Comparison of ENCODE assay signal across 11 mouse cellular contexts in the genomic region with DNA sequence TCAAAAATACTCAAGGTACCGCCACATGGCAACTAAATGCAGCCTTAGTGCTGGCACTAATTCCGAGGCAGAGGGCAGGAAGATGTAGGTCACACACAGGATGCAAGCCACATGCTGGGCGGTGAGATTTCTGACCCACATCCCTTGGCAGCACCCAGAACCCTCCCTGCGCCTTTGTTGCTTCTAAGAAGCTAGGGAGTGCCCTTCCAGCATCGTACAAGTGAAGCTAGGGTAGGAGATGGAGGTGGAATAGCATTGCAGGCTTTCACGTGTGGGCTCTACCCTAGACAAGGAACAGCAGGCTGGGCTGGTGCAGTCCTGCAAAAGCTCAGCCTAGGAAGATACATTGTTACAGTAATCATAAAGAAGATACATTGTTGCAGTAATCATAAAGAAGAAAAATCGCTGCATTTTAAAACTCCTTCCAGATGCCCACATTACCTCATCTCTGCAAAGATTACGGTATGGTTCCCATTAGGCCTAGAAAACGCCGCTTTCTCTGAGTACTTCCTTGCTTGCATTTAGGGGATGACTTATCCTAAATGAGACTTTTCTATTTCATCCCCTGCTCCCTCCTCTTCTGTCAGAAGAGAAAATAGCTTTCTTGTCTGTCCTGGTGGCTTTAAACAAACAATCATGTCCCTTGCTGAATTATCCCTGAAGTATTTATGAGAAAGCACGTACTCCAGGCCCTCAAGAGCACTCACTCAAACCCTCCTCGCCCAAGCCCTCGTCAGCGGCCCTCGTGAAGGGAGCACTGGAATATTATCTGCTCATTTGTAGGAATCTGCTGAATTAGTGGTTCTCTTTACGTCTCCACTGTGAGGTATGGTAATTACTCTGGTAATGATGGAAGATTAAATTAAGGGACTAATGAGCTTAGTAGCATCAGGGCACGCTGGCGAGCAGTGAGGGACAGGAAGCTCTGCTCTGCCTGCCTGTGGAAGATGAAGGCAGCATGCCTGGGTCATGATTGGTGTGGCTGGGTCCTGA.
DNase-seq lines count a peak whose midpoint lies in the region; ATAC-seq lines count a peak whose summit lies in the region.
"Had no signal": no experiment of that assay in that cellular context is flagged by ENCODE, and none has a peak within 500 bp of the region (broad histone marks: within the 10 kb centered on the region; RNA-seq: fewer than 3 reads in every experiment).

No protein-coding gene starts in this region.

- H3K4me2 ChIP-seq in neural tube, embryonic 12.5 days (replicated peaks), result no peak overlapping the region
- no peak overlapping the region for H3K4me2 ChIP-seq in limb, embryonic 12.5 days
- H3K4me2 ChIP-seq: lung, embryonic 14.5 days had no signal

- no peaks in the 10 kb centered on the region for H3K9me3 ChIP-seq in neural tube, embryonic 12.5 days
- no peaks in the 10 kb centered on the region for H3K9me3 ChIP-seq in limb, embryonic 12.5 days

- H3K4me3 ChIP-seq in neural tube, embryonic 12.5 days, result no peak overlapping the region
- no peak overlapping the region for H3K4me3 ChIP-seq in limb, embryonic 12.5 days (replicated peaks)
- H3K4me3 ChIP-seq: gastrocnemius, adult 2 months had no signal

- peak overlapping the region; percentile 20; the same call in 1 of the 2 replicates for H3K27ac ChIP-seq in neural tube, embryonic 12.5 days
- peak overlapping the region; percentile 68 for H3K27ac ChIP-seq in limb, embryonic 12.5 days
- H3K27ac ChIP-seq: gastrocnemius, adult 2 months; kidney, postnatal 0 days had no signal

- H3K27me3 ChIP-seq in neural tube, embryonic 12.5 days (replicated peaks), result no peaks in the 10 kb centered on the region
- H3K27me3 ChIP-seq in limb, embryonic 12.5 days, result no peaks in the 10 kb centered on the region

- intact Hi-C loops in left cerebral cortex, postnatal 10 days (cut with DNase I), result no loop called here

- 74% methylated on average over 18 of the region's 18 CpGs for WGBS in neural tube, embryonic 12.5 days
- 48% methylated on average over 18 of the region's 18 CpGs for WGBS in limb, embryonic 12.5 days

- H3K36me3 ChIP-seq in neural tube, embryonic 12.5 days, result peaks cover 19% of the 10 kb centered on the region
- H3K36me3 ChIP-seq in limb, embryonic 12.5 days, result peaks cover 5% of the 10 kb centered on the region; the same call in 1 of the 2 replicates

- no peak for DNase-seq in neural tube, embryonic 10.5 days (ENCODE audit: extremely low spot score, low spot score)
- peak; percentile 84 to 90 for DNase-seq in cerebellum, postnatal 25 days
- peak; percentile 54 for DNase-seq in thymus, postnatal 14 days
- no peak for DNase-seq in heart, adult 11 months
- no peak for DNase-seq in left cerebral cortex, postnatal 10 days (ENCODE audit: extremely low spot score in 1 of 2, low spot score in 2 of 2)
- no peak for DNase-seq in spleen, postnatal 10 days (ENCODE audit: low spot score in 2 of 2)
- DNase-seq: gastrocnemius, adult 2 months; lung, embryonic 14.5 days had no signal

- H3K4me1 ChIP-seq in neural tube, embryonic 12.5 days, result 0 out of 2 replicates have a peak, but pooled peaks cover 4% of the 10 kb centered on the region
- H3K4me1 ChIP-seq in limb, embryonic 12.5 days (replicated peaks), result peaks cover 23% of the 10 kb centered on the region

- H3K9ac ChIP-seq in neural tube, embryonic 12.5 days, result no peak overlapping the region
- H3K9ac ChIP-seq in limb, embryonic 12.5 days (replicated peaks), result no peak overlapping the region
- H3K9ac ChIP-seq: lung, embryonic 14.5 days had no signal

- peak; percentile 21; the same call in 1 of the 2 replicates for ATAC-seq in neural tube, embryonic 12.5 days (ENCODE audit: low FRiP score, low read depth)
- no peak for ATAC-seq in limb, embryonic 12.5 days (ENCODE audit: insufficient number of reproducible peaks, insufficient read depth, low FRiP score, low TSS enrichment, low read depth)

Comparison
In these comparisons a context has a peak if more than half of its experiments do, and no peak if none do; other contexts are left out.
1. DNase-seq: peak in cerebellum, postnatal 25 days (2 of 2) and thymus, postnatal 14 days (single experiment); none in neural tube, embryonic 10.5 days (single experiment), heart, adult 11 months (single experiment), left cerebral cortex, postnatal 10 days (0 of 2) and spleen, postnatal 10 days (0 of 2).